Mouse (Mus musculus): ENCODE results near the gene Il18r1.

DNA sequence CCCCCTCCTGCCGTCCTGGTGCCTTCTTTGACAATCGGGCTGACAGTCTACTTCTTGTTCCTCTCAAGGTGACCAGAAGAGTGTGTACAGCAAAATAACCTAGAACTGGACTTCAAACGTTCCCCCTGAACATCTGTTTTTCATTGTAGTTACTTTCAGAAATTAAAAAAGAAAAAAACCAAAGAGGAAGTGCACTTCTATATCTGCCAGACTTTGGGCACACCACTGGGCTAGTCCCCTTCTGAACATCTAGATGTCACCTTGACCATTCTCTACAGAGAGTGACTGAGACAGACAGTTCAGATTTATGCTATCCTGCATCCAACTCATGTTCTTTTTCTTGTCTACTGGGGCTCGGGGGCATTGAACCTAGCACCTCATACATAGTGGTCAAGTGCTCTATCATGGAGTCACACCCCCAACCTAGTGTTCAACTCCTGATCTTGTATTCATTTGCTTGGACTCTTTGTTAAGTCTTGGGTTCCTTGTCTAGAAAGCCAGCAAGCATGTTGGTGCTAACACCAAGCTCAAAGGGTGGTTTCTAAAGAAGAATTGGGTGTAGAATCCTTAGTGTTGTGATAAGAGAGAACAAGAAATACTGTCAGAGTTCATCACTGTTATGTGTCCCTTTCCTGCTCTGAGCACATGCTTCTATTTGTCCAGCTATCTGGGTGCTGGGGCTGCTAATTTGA, 35.1 kb upstream of the Il18r1 start:
- TF ChIP-seq POLR2A (IDR thresholded peaks at IDR 0.05; ENCODE audit: insufficient read depth, low read depth, low read length) (no peak), CTCF (IDR thresholded peaks at IDR 0.05) (no peak), EP300 (IDR thresholded peaks at IDR 0.05; ENCODE audit: insufficient read depth, low read depth, low read length) (no peak)
